Mouse (Mus musculus) kidney, postnatal 0 days (tissue): ENCODE measurements around the gene Emx1. TPM values are rescaled to one million over a fixed set of nuclear protein-coding genes. Genes with fewer than 3 reads are reported as not detected.

ENCODE experiments used
- ATAC-seq: fragments of 200-750 bp; cut with Nextera tagmentation; replicated peaks from 2 replicates; pipeline ENCODE4 v1.8.0; 2017; ENCODE audit warnings: low read depth, moderate number of reproducible peaks, moderate TSS enrichment, moderate library complexity; ENCODE audit not compliant: low FRiP score
- DNase-seq: peaks from one replicate; pipeline ENCODE4 v3.0.0-alpha.2; 2016; ENCODE audit warnings: low spot score
- H3K27ac ChIP-seq: fragments of 300-500 bp; sonication (generic); 2 replicates; pipeline ENCODE4 v1.5.1; 2014; ENCODE audit warnings: mild to moderate bottlenecking
- H3K27me3 ChIP-seq: fragments of 300-500 bp; sonication (generic); 2 replicates; pipeline ENCODE4 v1.6.1; 2014; ENCODE audit warnings: low read length, mixed read lengths; ENCODE audit not compliant: insufficient read depth
- H3K36me3 ChIP-seq: fragments of 300-500 bp; sonication (generic); 2 replicates; pipeline ENCODE4 v1.6.1; 2014; ENCODE audit warnings: low read length, mixed read lengths; ENCODE audit not compliant: insufficient read depth
- H3K4me1 ChIP-seq: fragments of 300-500 bp; sonication (generic); replicated peaks from 2 replicates; pipeline ENCODE4 v1.6.1; 2014; ENCODE audit warnings: antibody characterized with exemption, low read length, mixed read lengths; ENCODE audit not compliant: insufficient read depth
- H3K4me2 ChIP-seq: fragments of 300-500 bp; sonication (generic); 2 replicates; pipeline ENCODE4 v1.6.1; 2014; ENCODE audit warnings: mild to moderate bottlenecking, low read length, moderate library complexity, mixed read lengths
- H3K4me3 ChIP-seq: fragments of 300-500 bp; sonication (generic); replicated peaks from 2 replicates; pipeline ENCODE4 v1.5.1; 2014; ENCODE audit warnings: low read depth, low read length
- H3K9ac ChIP-seq: fragments of 300-500 bp; sonication (generic); 2 replicates; pipeline ENCODE4 v1.6.1; 2014; ENCODE audit warnings: low read depth, low read length
- H3K9me3 ChIP-seq: fragments of 300-500 bp; sonication (generic); replicated peaks from 2 replicates; pipeline ENCODE4 v1.6.1; 2016; ENCODE audit warnings: low read length, inconsistent platforms, mixed read lengths
- CTCF ChIP-seq: IDR thresholded peaks from 2 replicates; pipeline ENCODE4 v1.5.1; 2016; ENCODE audit warnings: antibody characterized with exemption, low read depth, mild to moderate bottlenecking, moderate library complexity
- WGBS: fragments of 180-500 bp; shearing (Covaris S2); extraction: QIAGEN DNeasy Blood & Tissue Kit; methylation state at CpG from one replicate; pipeline ENCODE4 v1.1.7; 2014; 5-methylcytosine and 5-hydroxymethylcytosine counted together
- polyA plus RNA-seq: library from polyadenylated mRNA; unstranded; fragments of >200 nt; fragmentation: Nextera tagmentation; extraction: Ambion mirVana; gene quantifications from 2 replicates; pipeline ENCODE4 v1.2.1, GENCODE M21; 2015

Gene Emx1
- polyA plus RNA-seq, 1 experiment from 2014 or later = 40.2 TPM

- Histone ChIP-seq H3K4me2 (no peak overlapping the region), H3K4me3 (no peak overlapping the region), H3K4me1 (no peaks in the 10 kb centered on the region), H3K36me3 (no peaks in the 10 kb centered on the region), H3K9ac (no peak overlapping the region), H3K9me3 (no peaks in the 10 kb centered on the region), H3K27ac (no peak overlapping the region), H3K27me3 (no peaks in the 10 kb centered on the region)
- ATAC-seq (no peak), DNase-seq (no peak)
- TF ChIP-seq CTCF = no peak
- WGBS = 65% methylated on average over 14 of the region's 14 CpGs
These were observed 36.4 kb downstream of the Emx1 start for GRCm38 (mm10) chr6:85223498-85224150.

GRCm38 (mm10) chr6:85224442-85224891 lies 37.2 kb downstream of the Emx1 start:
- ATAC-seq = no peak
- H3K9ac ChIP-seq = no peak overlapping the region
- no peak overlapping the region for H3K4me3 ChIP-seq
- WGBS = 42% methylated on average over 15 of the region's 15 CpGs
- no peaks in the 10 kb centered on the region for H3K36me3 ChIP-seq
- no peaks in the 10 kb centered on the region for H3K9me3 ChIP-seq
- no peak for DNase-seq
- H3K4me2 ChIP-seq = no peak overlapping the region
- H3K4me1 ChIP-seq = no peaks in the 10 kb centered on the region
- no peaks in the 10 kb centered on the region for H3K27me3 ChIP-seq
- no peak overlapping the region for H3K27ac ChIP-seq
- TF ChIP-seq CTCF = no peak

GRCm38 (mm10) chr6:85226570-85226969 lies 39.3 kb downstream of the Emx1 start:
- DNase-seq (no peak), ATAC-seq (no peak)
- TF ChIP-seq CTCF = no peak
- no peak overlapping the region for H3K9ac ChIP-seq
- no peaks in the 10 kb centered on the region for H3K36me3 ChIP-seq
- H3K27me3 ChIP-seq = no peaks in the 10 kb centered on the region
- no peak overlapping the region for H3K4me2 ChIP-seq
- no peak overlapping the region for H3K27ac ChIP-seq
- 70% methylated on average over 9 of the region's 9 CpGs for WGBS
- H3K4me3 ChIP-seq = no peak overlapping the region
- H3K9me3 ChIP-seq = no peaks in the 10 kb centered on the region
- H3K4me1 ChIP-seq = peaks cover 6% of the 10 kb centered on the region; the same call in 1 of the 2 replicates

GRCm38 (mm10) chr6:85227520-85227919 lies 40.3 kb downstream of the Emx1 start:
- 42% methylated on average over 2 of the region's 2 CpGs for WGBS
- DNase-seq = no peak

GRCm38 (mm10) chr6:85230762-85231161 lies 43.5 kb downstream of the Emx1 start:
- WGBS = 69% methylated on average over 3 of the region's 3 CpGs
- Histone ChIP-seq H3K4me2 (no peak overlapping the region), H3K27me3 (no peaks in the 10 kb centered on the region), H3K9ac (no peak overlapping the region), H3K9me3 (no peaks in the 10 kb centered on the region), H3K27ac (no peak overlapping the region), H3K4me3 (no peak overlapping the region), H3K4me1 (peaks cover 16% of the 10 kb centered on the region), H3K36me3 (no peaks in the 10 kb centered on the region)
- no peak for TF ChIP-seq CTCF
- DNase-seq = no peak
- ATAC-seq = no peak

More at GRCm38 (mm10) chr6:85227520-85227919, 40.3 kb downstream of the Emx1 start:
- H3K4me3 ChIP-seq = no peak overlapping the region
- no peak overlapping the region for H3K27ac ChIP-seq
- H3K9me3 ChIP-seq = no peaks in the 10 kb centered on the region
- ATAC-seq = no peak
- H3K4me2 ChIP-seq = no peak overlapping the region
- no peaks in the 10 kb centered on the region for H3K36me3 ChIP-seq
- H3K9ac ChIP-seq = no peak overlapping the region
- H3K27me3 ChIP-seq = no peaks in the 10 kb centered on the region
- TF ChIP-seq CTCF = no peak
- H3K4me1 ChIP-seq = peaks cover 15% of the 10 kb centered on the region

GRCm38 (mm10) chr6:85231469-85231868 lies 44.2 kb downstream of the Emx1 start:
- DNase-seq = peak; percentile 60
- Histone ChIP-seq H3K27ac (no peak overlapping the region), H3K9me3 (no peaks in the 10 kb centered on the region), H3K4me3 (no peak overlapping the region), H3K36me3 (no peaks in the 10 kb centered on the region), H3K9ac (no peak overlapping the region), H3K4me1 (peaks cover 16% of the 10 kb centered on the region), H3K4me2 (no peak overlapping the region), H3K27me3 (no peaks in the 10 kb centered on the region)
- TF ChIP-seq CTCF = no peak
- ATAC-seq = no peak
- WGBS = 28% methylated on average over 6 of the region's 6 CpGs
